Mouse (Mus musculus): Measurements from ENCODE around the gene Naxd.
"Not testable (repeated sequence)": the region's sequence is repeated elsewhere in the genome, so short reads cannot be mapped to it uniquely, and the experiment has no call there.

Gene Naxd

GRCm38 (mm10) chr8:11497017-11497990 is at the start of gene Naxd:
Gene Naxd, plus strand, starts transcription at chr8:11497506.
- peak; percentile 91 for DNase-seq (ENCODE audit: low spot score)

GRCm38 (mm10) chr8:11447910-11448570 is 49.3 kb upstream of the Naxd start:
- DNase-seq (ENCODE audit: low spot score), result no peak

- DNase-seq (ENCODE audit: low spot score), result peak; percentile 29
Observed at GRCm38 (mm10) chr8:11450184-11451113, 46.9 kb upstream of the Naxd start.

- DNase-seq (ENCODE audit: low spot score), result no peak
Observed at GRCm38 (mm10) chr8:11452152-11452551, 45.2 kb upstream of the Naxd start.

- no peak for DNase-seq (ENCODE audit: low spot score)
Observed at GRCm38 (mm10) chr8:11452559-11452958, 44.7 kb upstream of the Naxd start.

GRCm38 (mm10) chr8:11452974-11453373 is 44.3 kb upstream of the Naxd start:
- DNase-seq (ENCODE audit: low spot score), result no peak

GRCm38 (mm10) chr8:11454228-11454627 is 43.1 kb upstream of the Naxd start:
- DNase-seq (ENCODE audit: low spot score), result no peak

GRCm38 (mm10) chr8:11457278-11457677 is 40.0 kb upstream of the Naxd start:
- DNase-seq (ENCODE audit: low spot score), result no peak

- no peak for DNase-seq (ENCODE audit: low spot score)
Observed at GRCm38 (mm10) chr8:11457981-11458836, 39.1 kb upstream of the Naxd start.

GRCm38 (mm10) chr8:11459016-11459415 is 38.3 kb upstream of the Naxd start:
- no peak for DNase-seq (ENCODE audit: low spot score)

- DNase-seq (ENCODE audit: low spot score), result peak; percentile 55
Observed at GRCm38 (mm10) chr8:11460934-11461333, 36.4 kb upstream of the Naxd start.

- no peak for DNase-seq (ENCODE audit: low spot score)
Observed at GRCm38 (mm10) chr8:11461847-11462246, 35.5 kb upstream of the Naxd start.

GRCm38 (mm10) chr8:11462641-11463040 is 34.7 kb upstream of the Naxd start:
- DNase-seq (ENCODE audit: low spot score), result no peak

GRCm38 (mm10) chr8:11463541-11463888 is 33.8 kb upstream of the Naxd start:
- DNase-seq (ENCODE audit: low spot score), result no peak

GRCm38 (mm10) chr8:11463889-11464706 is 33.2 kb upstream of the Naxd start:
- DNase-seq (ENCODE audit: low spot score), result no peak

- no peak for DNase-seq (ENCODE audit: low spot score)
Observed at GRCm38 (mm10) chr8:11464707-11464964, 32.7 kb upstream of the Naxd start.

GRCm38 (mm10) chr8:11465619-11466018 is 31.7 kb upstream of the Naxd start:
- no peak for DNase-seq (ENCODE audit: low spot score)

GRCm38 (mm10) chr8:11466528-11466927 is 30.8 kb upstream of the Naxd start:
- DNase-seq (ENCODE audit: low spot score), result not testable (repeated sequence)

GRCm38 (mm10) chr8:11469095-11469494 is 28.2 kb upstream of the Naxd start:
- no peak for DNase-seq (ENCODE audit: low spot score)

GRCm38 (mm10) chr8:11470694-11471093 is 26.6 kb upstream of the Naxd start:
- DNase-seq (ENCODE audit: low spot score), result no peak

GRCm38 (mm10) chr8:11471309-11471708 is 26.0 kb upstream of the Naxd start:
- DNase-seq (ENCODE audit: low spot score), result no peak

All from layer of hippocampus, adult 11-12 months (tissue).